Mouse (Mus musculus): ENCODE measurements at regions not wholly inside any gene's neighbourhood (a gene's known extent, or its start where the extent isn't known, plus 50 kb on each side); places are given as distances from the start of the nearest gene placed in this dataset.
A peak's percentile ranks its signal among the peaks of the same experiment; 100 is the strongest.

- DNase-seq (ENCODE audit: low spot score in 2 of 2) = no peak
These were observed 197.1 kb upstream of the Spdye4c start for GRCm38 (mm10) chr2:128393921-128394320.

DNA sequence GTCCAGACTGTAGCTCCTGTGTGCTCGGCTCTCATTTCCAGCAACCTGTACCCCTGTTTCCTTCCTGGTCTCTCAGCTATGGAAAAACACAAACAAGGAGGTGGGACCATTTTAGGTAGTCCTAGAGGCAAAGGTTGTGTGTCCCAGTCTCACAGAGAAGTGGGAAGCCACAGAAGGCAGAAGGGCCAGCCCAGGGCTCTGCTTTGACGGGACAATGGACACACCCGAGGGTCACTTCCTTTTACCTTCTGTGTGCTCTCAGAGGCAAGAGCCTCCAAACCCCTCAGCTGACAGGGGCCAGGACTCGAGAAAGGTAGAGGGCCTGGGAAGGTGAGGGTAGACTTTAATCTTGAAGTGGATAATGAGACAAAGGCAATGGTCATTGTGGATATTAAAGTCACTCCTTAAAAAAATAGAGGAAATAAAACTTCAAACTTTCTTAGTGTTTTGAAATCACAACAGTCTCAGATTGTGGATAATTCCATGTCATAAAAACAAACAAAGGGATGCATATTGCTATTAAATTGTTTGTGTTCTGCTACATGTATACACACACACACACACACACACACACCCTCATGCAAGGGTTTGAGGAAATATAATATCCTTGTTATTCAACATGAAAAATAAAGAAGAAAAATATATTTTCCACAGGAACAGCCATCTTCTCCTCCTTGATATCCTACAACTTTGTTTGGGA is 195.6 kb upstream of the Spdye4c start:
- DNase-seq (ENCODE audit: low spot score in 2 of 2) = no peak

DNA sequence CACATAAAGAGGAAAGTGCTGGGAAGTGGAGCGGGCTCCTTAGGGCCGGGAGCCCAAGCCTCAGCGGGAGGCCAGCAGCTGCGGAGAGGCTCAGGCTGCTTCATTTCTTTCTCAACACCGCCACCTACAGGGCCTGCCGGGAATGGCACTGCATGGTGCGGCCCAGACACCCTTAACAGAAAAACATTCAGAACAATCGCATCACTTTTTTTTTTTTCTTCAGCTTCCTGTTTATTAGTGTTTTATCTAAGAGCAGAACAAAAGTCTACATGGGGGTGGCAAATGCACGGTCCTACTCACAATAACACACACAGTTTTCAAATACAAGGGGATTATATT is 195.0 kb upstream of the Spdye4c start:
- DNase-seq (ENCODE audit: low spot score in 2 of 2) = peak; percentile 30 to 93

DNA sequence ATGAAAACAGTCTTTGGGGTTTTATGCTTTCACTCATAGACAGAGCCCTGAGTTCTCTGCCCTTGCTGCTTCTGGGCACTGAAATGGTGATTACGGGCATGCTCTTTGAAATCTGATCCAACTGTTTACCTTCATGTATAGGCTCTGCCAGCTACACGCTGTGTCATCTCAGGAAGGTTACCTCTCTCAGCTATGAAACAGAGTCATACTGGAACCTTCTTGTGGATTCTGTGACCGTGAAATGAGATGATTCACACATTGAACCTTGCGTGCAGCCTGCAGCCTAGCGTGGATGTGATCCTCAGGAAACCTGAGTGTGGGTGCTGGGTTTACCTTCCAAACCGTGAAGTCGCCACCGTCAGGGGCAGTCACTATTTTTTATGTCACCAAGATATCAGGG is 189.7 kb upstream of the Spdye4c start:
- DNase-seq (ENCODE audit: low spot score in 2 of 2) = no peak

- no peak for DNase-seq (ENCODE audit: low spot score in 2 of 2)
These were observed 187.7 kb upstream of the Spdye4c start for GRCm38 (mm10) chr2:128403143-128403935.

DNA sequence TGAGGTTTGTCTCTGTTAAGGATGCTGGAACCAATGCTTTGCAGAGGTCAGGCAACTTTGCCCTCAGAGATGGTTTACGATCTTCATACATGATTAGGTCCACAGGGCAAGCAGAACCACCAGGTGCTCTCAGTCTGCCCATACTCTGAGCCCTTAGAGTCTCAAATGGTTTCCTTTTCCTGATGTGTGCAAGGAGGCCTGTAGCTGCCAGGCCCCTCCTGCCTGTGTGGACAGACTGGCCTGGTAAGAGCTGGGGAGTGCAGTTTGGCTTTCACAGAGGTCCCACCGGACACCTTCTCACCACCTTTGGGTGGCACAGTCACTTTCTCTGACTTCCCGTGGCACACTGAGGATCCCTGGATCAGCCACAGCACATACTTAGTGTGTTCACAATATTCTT is 186.6 kb upstream of the Spdye4c start:
- DNase-seq (ENCODE audit: low spot score in 2 of 2) = no peak

DNA sequence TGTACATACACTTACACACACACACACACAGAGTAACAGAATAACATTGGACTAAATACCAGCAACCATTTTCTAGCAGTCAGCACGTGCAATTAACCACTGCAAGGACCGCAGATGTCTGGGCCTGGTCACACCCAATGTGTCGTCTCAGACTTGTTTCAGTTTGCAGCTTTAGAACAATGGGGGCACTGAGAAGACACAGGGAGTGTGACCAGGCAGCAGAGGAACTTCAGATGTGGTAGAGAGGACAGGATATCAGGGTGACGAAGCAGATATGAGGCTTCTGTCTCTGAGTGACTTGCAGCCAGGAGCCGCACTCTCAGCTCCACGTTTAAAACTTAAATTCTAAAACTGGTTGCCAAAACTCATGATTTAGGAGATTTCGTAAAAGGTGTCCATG is 183.9 kb upstream of the Spdye4c start:
- no peak for DNase-seq (ENCODE audit: low spot score in 2 of 2)

DNA sequence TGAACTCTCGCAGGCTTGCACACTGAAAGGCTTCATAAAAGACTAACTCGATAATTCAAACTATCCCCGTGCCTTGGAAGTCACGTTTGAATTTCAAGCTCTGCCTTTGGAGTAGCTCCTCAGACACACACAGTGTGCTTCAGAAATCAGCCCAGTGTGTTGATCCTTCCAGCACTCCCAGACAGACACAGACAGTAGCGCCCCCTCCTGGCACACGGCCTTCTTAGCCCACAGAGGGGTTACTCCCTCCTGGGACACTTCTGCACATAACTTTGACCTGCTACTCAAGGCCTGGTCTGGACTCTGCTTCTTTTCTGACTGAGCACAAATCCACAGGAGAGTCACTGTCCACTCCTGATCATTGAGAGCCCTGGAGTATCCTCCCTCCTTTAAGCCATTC is 182.3 kb upstream of the Spdye4c start:
- no peak for DNase-seq (ENCODE audit: low spot score in 2 of 2)

- peak in 1 of 2 experiments; percentile 46 for DNase-seq (ENCODE audit: low spot score in 2 of 2)
These were observed 178.7 kb upstream of the Spdye4c start for GRCm38 (mm10) chr2:128412352-128412751.

GRCm38 (mm10) chr2:128412974-128413373 is 178.0 kb upstream of the Spdye4c start:
- no peak for DNase-seq (ENCODE audit: low spot score in 2 of 2)

DNA sequence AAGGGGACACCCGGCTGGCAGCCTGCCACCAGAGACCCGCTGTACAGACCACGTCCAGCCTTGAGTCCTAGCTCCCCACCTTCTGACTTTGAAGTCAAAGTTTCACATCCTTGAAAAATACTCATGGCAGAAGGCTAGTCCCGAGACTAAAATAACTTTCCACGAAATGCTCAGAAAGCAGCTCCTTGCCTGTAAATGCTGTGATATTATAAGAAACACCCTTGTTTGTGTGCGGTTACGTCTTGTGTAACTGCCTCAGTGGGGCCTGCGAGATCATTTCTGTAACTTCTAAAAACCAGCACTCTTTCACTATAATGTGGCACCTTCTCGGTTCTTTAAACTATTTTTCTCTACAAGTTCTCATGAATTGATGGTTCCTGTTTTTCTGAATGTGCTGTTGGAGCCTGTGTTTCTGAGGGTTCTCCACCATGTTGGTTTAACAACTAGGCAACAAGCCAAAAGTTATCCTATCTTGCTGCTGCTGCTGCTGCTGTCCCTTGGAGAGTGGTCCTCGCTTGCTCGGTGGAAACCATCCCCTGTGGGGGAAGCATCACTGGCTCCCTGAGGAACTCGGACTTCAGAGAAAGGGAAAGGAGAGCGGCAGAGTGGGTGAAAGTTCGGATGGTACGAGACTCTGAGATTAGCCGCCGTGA is 176.3 kb upstream of the Spdye4c start:
- DNase-seq (ENCODE audit: low spot score in 2 of 2) = no peak

DNA sequence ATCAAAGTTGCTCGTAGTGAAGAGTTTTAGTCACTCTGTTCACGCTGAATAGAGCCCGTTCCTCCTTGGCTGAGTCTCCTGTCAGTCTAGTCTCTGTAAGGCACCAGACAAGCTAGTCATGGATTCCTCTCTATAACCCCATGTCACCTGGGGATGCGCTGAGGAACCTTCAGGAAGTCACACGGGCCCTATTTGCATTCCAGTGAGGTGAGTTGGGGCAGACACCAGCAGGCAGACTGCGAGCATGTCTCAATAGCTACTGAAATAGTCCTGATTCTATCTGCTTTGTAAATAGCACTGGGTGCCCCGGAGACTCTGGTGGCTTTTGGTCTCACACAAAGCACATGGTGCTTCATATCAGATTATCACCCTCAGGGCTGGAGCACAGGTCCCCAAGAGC is 174.6 kb upstream of the Spdye4c start:
- DNase-seq (ENCODE audit: low spot score in 2 of 2) = no peak

- DNase-seq (ENCODE audit: low spot score in 2 of 2) = no peak
These were observed 172.0 kb upstream of the Spdye4c start for GRCm38 (mm10) chr2:128418960-128419359.

GRCm38 (mm10) chr2:128420406-128420805 is 170.6 kb upstream of the Spdye4c start:
- no peak for DNase-seq (ENCODE audit: low spot score in 2 of 2)

- no peak for DNase-seq (ENCODE audit: low spot score in 2 of 2)
These were observed 168.3 kb upstream of the Spdye4c start for GRCm38 (mm10) chr2:128422677-128423076.

DNA sequence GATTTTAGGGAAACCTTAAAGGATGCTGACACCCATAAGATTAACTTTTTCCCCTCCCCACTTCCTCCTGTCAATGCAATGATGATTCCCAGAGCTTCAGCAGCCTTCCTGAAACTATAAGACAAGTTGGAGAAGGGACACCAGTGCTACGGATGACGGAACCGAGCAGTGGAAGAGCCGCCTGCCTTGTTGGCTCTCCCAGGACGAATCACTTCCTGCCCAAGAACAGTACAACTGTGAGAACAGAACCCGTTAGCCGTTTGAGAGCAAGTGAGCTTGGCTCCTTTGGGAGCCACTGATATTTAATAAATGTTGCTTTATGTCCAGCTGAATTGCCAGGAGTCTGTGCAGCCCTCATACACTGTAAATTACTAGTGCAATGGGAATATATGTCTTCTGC is 166.8 kb upstream of the Spdye4c start:
- no peak for DNase-seq (ENCODE audit: low spot score in 2 of 2)

DNA sequence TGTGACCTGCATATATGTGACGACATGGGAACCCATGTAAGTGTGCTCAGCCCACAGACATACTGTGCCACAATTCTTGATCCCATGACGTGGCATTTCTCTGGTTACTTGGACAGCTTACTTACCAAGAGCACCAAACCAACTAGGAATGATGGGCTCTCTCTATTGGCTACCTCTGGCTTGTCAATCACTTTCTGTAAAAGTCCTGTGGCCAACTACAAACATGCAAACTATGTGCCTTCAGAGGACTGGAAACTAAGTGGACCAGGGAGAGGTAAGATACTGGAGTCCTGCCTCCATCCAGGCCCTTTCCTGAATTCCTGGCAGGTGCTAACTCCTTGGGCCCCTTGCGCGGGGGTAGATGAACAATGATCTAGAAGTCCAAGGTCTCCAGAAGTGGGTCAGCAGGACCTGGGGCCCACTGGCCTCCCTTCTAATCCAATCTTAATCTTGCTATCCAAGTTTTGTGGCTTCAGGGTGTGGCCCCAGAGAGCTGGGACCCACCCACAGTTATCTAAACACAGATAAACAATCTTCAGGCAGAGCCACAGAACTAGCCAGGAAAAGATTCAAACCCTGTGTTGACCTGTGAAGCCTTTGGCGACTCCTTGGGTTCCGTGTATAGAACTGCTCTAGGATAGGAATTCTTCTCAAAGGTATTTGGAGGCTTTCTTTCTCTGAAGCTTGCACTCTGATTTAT is 163.7 kb upstream of the Spdye4c start:
- DNase-seq (ENCODE audit: low spot score in 2 of 2) = no peak

DNA sequence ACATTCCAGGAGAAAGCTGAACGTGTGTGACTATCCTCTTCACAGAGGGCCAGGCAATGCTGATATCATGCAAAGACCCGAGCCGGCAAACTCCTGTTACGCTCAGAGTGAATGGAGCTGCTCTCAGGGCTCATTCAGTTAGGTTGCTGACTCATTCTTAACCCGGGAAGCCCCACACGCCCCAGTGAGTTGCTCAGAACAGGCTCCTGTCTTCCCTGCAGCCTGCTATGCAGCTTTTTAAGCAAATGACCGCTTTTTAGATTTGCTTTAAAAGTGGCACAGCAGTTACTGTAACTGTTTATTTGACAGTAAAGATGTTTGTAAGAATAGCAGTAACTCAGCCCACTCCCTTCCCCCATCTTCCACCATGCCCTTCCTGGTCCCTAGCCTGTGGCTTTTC is 162.9 kb upstream of the Spdye4c start:
- peak in 1 of 2 experiments; percentile 4 for DNase-seq (ENCODE audit: low spot score in 2 of 2)

DNA sequence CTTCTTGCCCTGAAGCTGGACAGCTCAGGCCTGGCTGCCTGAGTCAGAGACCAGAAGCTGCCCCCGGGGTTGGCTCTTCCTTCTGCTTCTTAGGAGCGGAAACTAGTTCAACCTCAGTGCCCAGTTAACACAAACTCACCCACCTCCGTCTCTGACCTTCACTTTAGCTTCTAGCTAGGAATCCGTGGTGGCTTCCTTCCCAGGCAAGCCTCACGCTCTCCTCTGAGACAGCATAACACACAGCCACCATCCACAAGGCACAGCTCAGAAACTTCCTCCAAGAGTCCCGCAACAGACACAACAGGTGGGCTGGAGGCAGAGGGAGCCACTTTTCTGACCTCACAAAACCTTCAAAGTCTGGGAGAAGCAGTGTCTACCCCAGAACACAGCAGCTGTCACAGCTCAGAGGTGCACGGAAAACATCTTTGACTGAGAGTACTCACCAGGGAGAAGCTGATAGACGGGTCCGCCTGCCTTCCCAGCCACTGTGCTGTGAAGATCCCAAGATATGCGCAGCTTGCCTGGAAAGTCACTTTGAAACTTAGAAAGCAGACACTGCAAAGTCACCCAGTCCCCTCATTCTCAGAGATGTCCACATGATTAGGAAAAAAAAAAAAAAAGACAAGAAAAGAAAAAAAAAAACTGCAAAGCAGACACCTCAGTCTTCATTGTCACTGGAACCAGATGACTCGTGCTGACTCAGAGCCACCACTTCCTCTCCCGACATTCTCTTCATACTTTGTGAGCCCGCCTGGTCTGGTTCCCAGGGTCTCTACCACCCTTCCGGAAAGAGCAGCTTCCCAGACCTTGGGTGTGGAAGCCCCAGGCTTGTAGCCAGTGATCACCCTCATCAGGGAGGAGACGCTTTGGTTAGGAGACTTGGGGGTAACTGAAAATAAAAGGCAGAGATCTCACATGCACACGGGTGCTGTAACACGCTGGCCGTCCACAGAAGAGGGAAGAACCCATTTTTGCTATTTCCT is 162.1 kb upstream of the Spdye4c start:
- DNase-seq (ENCODE audit: low spot score in 2 of 2) = peak in 1 of 2 experiments; percentile 5

- DNase-seq (ENCODE audit: low spot score in 2 of 2) = no peak
These were observed 161.2 kb upstream of the Spdye4c start for GRCm38 (mm10) chr2:128429786-128430185.

- no peak for DNase-seq (ENCODE audit: low spot score in 2 of 2)
These were observed 160.2 kb upstream of the Spdye4c start for GRCm38 (mm10) chr2:128430776-128431291.

Measured in left cerebral cortex, adult 9 months (tissue).